Mouse (Mus musculus): ENCODE results near the gene Dock9. TPM values are rescaled to one million over a fixed set of nuclear protein-coding genes. Genes with fewer than 3 reads are reported as not detected.

The Dock9 gene
- polyA plus RNA-seq, 1 experiment from 2014 or later = 5.4 TPM

Other genes starting within 250 kb of the Dock9 start
- gene Ubac2, start 80.8 kb upstream of the Dock9 start, polyA plus RNA-seq (2015; fragmentation: Nextera tagmentation; extraction: Ambion mirVana) = 69.2 and 71.6 TPM in 2 replicates
- 0.20 and 0.37 TPM in 2 replicates for gene Gpr18, start 117.9 kb upstream of the Dock9 start, polyA plus RNA-seq (2015; fragmentation: Nextera tagmentation; extraction: Ambion mirVana)
- 3.2 and 4.9 TPM in 2 replicates for gene Gpr183, start 167.4 kb upstream of the Dock9 start, polyA plus RNA-seq (2015; fragmentation: Nextera tagmentation; extraction: Ambion mirVana)
- not detected in 2 replicates for gene Timm8a2, start 236.8 kb upstream of the Dock9 start, polyA plus RNA-seq (2015; fragmentation: Nextera tagmentation; extraction: Ambion mirVana)

Measured in limb, embryonic 13.5 days (tissue).